Mouse (Mus musculus): Measurements from ENCODE around the gene Drg2. TPM values are rescaled to one million over a fixed set of nuclear protein-coding genes. Genes with fewer than 3 reads are reported as not detected.

Gene Drg2
- 47.2 and 50.2 TPM in 2 replicates for polyA plus RNA-seq (2015; fragmentation: Nextera tagmentation; extraction: Ambion mirVana)

GRCm38 (mm10) chr11:60454080-60454744 lies at the start of gene Drg2:
TSS of gene Drg2 (plus strand) at chr11:60454591.
- Histone ChIP-seq H3K27me3 (ENCODE audit: control insufficient read depth, insufficient read depth, low read length) (no peaks in the 10 kb centered on the region), H3K27ac (replicated peaks) (peak within 1 kb of the TSS; percentile 72), H3K4me1 (replicated peaks; ENCODE audit: control insufficient read depth, insufficient read depth) (0 out of 2 replicates have a peak, but pooled peaks cover 4% of the 10 kb centered on the region), H3K4me2 (replicated peaks; ENCODE audit: low read depth) (peak within 1 kb of the TSS; percentile 81), H3K9me3 (ENCODE audit: control insufficient read depth, low read length) (no peaks in the 10 kb centered on the region), H3K36me3 (ENCODE audit: control insufficient read depth, insufficient read depth, low read length) (peaks cover 10% of the 10 kb centered on the region; the same call in 1 of the 2 replicates), H3K9ac (ENCODE audit: low read length) (peak within 1 kb of the TSS; percentile 85), H3K4me3 (ENCODE audit: low read depth, low read length) (peak within 1 kb of the TSS; percentile 53)
- 5% methylated on average over 27 of the region's 27 CpGs for WGBS
- no peak for TF ChIP-seq EP300 (optimal IDR thresholded peaks at IDR 0.05)
- TF ChIP-seq CTCF (IDR thresholded peaks at IDR 0.05; ENCODE audit: low read depth) = no peak
- ATAC-seq (ENCODE audit: low FRiP score, low TSS enrichment) = peak; percentile 94
- peak; percentile 90 for DNase-seq (ENCODE audit: low spot score)

- no peaks in the 10 kb centered on the region for H3K4me1 ChIP-seq (replicated peaks; ENCODE audit: control insufficient read depth, insufficient read depth)
- H3K27me3 ChIP-seq (ENCODE audit: control insufficient read depth, insufficient read depth, low read length) = no peaks in the 10 kb centered on the region
- no peak overlapping the region for H3K4me2 ChIP-seq (replicated peaks; ENCODE audit: low read depth)
- no peak overlapping the region for H3K4me3 ChIP-seq (ENCODE audit: low read depth, low read length)
- ATAC-seq (ENCODE audit: low FRiP score, low TSS enrichment) (no peak), DNase-seq (ENCODE audit: low spot score) (no peak)
- no peaks in the 10 kb centered on the region for H3K9me3 ChIP-seq (ENCODE audit: control insufficient read depth, low read length)
- no peak overlapping the region for H3K27ac ChIP-seq (replicated peaks)
- TF ChIP-seq CTCF (IDR thresholded peaks at IDR 0.05; ENCODE audit: low read depth) = no peak
- TF ChIP-seq EP300 (optimal IDR thresholded peaks at IDR 0.05) = no peak
- 100% methylated on average over 1 of the region's 1 CpGs for WGBS
- no peak overlapping the region for H3K9ac ChIP-seq (ENCODE audit: low read length)
- peaks cover 15% of the 10 kb centered on the region for H3K36me3 ChIP-seq (ENCODE audit: control insufficient read depth, insufficient read depth, low read length)
Measured at GRCm38 (mm10) chr11:60406606-60407005, 47.8 kb upstream of the Drg2 start.

- no peak overlapping the region for H3K4me3 ChIP-seq (ENCODE audit: low read depth, low read length)
- peak; percentile 44 for DNase-seq (ENCODE audit: low spot score)
- no peak overlapping the region for H3K9ac ChIP-seq (ENCODE audit: low read length)
- H3K27ac ChIP-seq (replicated peaks) = no peak overlapping the region
- H3K4me1 ChIP-seq (replicated peaks; ENCODE audit: control insufficient read depth, insufficient read depth) = no peaks in the 10 kb centered on the region
- no peak for ATAC-seq (ENCODE audit: low FRiP score, low TSS enrichment)
- 7% methylated on average over 3 of the region's 3 CpGs for WGBS
- H3K4me2 ChIP-seq (replicated peaks; ENCODE audit: low read depth) = no peak overlapping the region
- H3K9me3 ChIP-seq (ENCODE audit: control insufficient read depth, low read length) = no peaks in the 10 kb centered on the region
- TF ChIP-seq CTCF (IDR thresholded peaks at IDR 0.05; ENCODE audit: low read depth) (peak; percentile 86), EP300 (optimal IDR thresholded peaks at IDR 0.05) (no peak)
- H3K27me3 ChIP-seq (ENCODE audit: control insufficient read depth, insufficient read depth, low read length) = no peaks in the 10 kb centered on the region
- peaks cover 5% of the 10 kb centered on the region for H3K36me3 ChIP-seq (ENCODE audit: control insufficient read depth, insufficient read depth, low read length)
Measured at GRCm38 (mm10) chr11:60412173-60412572, 42.2 kb upstream of the Drg2 start.

GRCm38 (mm10) chr11:60412921-60413320 lies 41.5 kb upstream of the Drg2 start:
- no peak overlapping the region for H3K9ac ChIP-seq (ENCODE audit: low read length)
- H3K9me3 ChIP-seq (ENCODE audit: control insufficient read depth, low read length) = no peaks in the 10 kb centered on the region
- 78% methylated on average over 2 of the region's 2 CpGs for WGBS
- no peaks in the 10 kb centered on the region for H3K27me3 ChIP-seq (ENCODE audit: control insufficient read depth, insufficient read depth, low read length)
- no peaks in the 10 kb centered on the region for H3K4me1 ChIP-seq (replicated peaks; ENCODE audit: control insufficient read depth, insufficient read depth)
- DNase-seq (ENCODE audit: low spot score) (no peak), ATAC-seq (ENCODE audit: low FRiP score, low TSS enrichment) (no peak)
- TF ChIP-seq CTCF (IDR thresholded peaks at IDR 0.05; ENCODE audit: low read depth) = no peak
- no peak for TF ChIP-seq EP300 (optimal IDR thresholded peaks at IDR 0.05)
- H3K4me2 ChIP-seq (replicated peaks; ENCODE audit: low read depth) = no peak overlapping the region
- peaks cover under 1% of the 10 kb centered on the region for H3K36me3 ChIP-seq (ENCODE audit: control insufficient read depth, insufficient read depth, low read length)
- H3K4me3 ChIP-seq (ENCODE audit: low read depth, low read length) = no peak overlapping the region
- no peak overlapping the region for H3K27ac ChIP-seq (replicated peaks)

GRCm38 (mm10) chr11:60416590-60416962 lies 37.8 kb upstream of the Drg2 start:
- under 1% methylated on average over 21 of the region's 21 CpGs for WGBS
- Histone ChIP-seq H3K9me3 (ENCODE audit: control insufficient read depth, low read length) (no peaks in the 10 kb centered on the region), H3K27ac (replicated peaks) (peak overlapping the region; percentile 77), H3K27me3 (ENCODE audit: control insufficient read depth, insufficient read depth, low read length) (no peaks in the 10 kb centered on the region), H3K4me3 (ENCODE audit: low read depth, low read length) (peak overlapping the region; percentile 88), H3K9ac (ENCODE audit: low read length) (peak overlapping the region; percentile 81), H3K36me3 (ENCODE audit: control insufficient read depth, insufficient read depth, low read length) (no peaks in the 10 kb centered on the region), H3K4me1 (replicated peaks; ENCODE audit: control insufficient read depth, insufficient read depth) (peaks cover 3% of the 10 kb centered on the region; the same call in 1 of the 2 replicates), H3K4me2 (replicated peaks; ENCODE audit: low read depth) (peak overlapping the region; percentile 88)
- ATAC-seq (ENCODE audit: low FRiP score, low TSS enrichment) = peak; percentile 62
- DNase-seq (ENCODE audit: low spot score) = no peak
- peak; percentile 2 for TF ChIP-seq EP300 (optimal IDR thresholded peaks at IDR 0.05)
- no peak; the same call in 1 of the 2 replicates for TF ChIP-seq CTCF (IDR thresholded peaks at IDR 0.05; ENCODE audit: low read depth)

All from stomach, postnatal 0 days (tissue).